ENCODE assay signal across 8 mouse cellular contexts in genomic region chr3:146343649-146344401, GRCm38 (mm10).
DNase-seq lines count a peak whose midpoint lies in the region; ATAC-seq and TF ChIP-seq lines count a peak whose summit lies in the region.

No protein-coding gene starts in this region.

- 0 out of 2 replicates have a peak, but pooled peaks have one; percentile 51 for ATAC-seq in erythroid progenitor cell, adult 5-6 weeks (replicated peaks; ENCODE audit: low FRiP score, poor library complexity, severe bottlenecking)
- ATAC-seq in inflammation-experienced regulatory T-cells, adult 6 months = peak; percentile 39
- ATAC-seq in monocyte, adult 5-6 weeks (replicated peaks; ENCODE audit: insufficient number of reproducible peaks, low FRiP score, low TSS enrichment, poor library complexity, severe bottlenecking) = peak; percentile 49; the same call in 1 of the 2 replicates

- intact Hi-C loops in left cerebral cortex, postnatal 4 days (cut with DNase I) = loop anchor here (5.0 to 10.0 kb wide), 5 partner anchors 61 to 601 kb away; partner anchors contain the start of gene Ssx2ip

- TF ChIP-seq CTCF in brain, embryonic 14.5 days (IDR thresholded peaks at IDR 0.05; ENCODE audit: borderline replicate concordance, extremely low read depth, insufficient read depth, insufficient read length) = peak; percentile 77

- TF ChIP-seq POLR2A in brain, embryonic 14.5 days (IDR thresholded peaks at IDR 0.05; ENCODE audit: borderline replicate concordance, extremely low read depth, insufficient read depth, insufficient read length, poor library complexity, severe bottlenecking) = no peak

- DNase-seq in 3T3-L1 (ENCODE audit: low read depth, low spot score) = peak; percentile 80
- DNase-seq in CD4-positive, CD25-positive, alpha-beta regulatory T cell, adult 2 months (ENCODE audit: low read depth, low spot score) = peak; percentile 72
- peak; percentile 79 for DNase-seq in brain, embryonic 14.5 days (ENCODE audit: low read depth)
- peak; percentile 62 for DNase-seq in left cerebral cortex, postnatal 4 days
- peak; percentile 36 to 47 for DNase-seq in thymus, postnatal 36 days

Comparison
In these comparisons a context has a peak if more than half of its experiments do, and no peak if none do; other contexts are left out.
1. Peak in every context shown above with its lines: DNase-seq and ATAC-seq.